Mouse (Mus musculus) lung, adult 2 months (tissue): Measurements from ENCODE around the gene Dlx6. TPM values are rescaled to one million over a fixed set of nuclear protein-coding genes. Genes with fewer than 3 reads are reported as not detected.

Experiments
- DNase-seq: peaks from one replicate; pipeline ENCODE4 v3.0.0; 2022
- H3K4me1 ChIP-seq: fragments of 200-500 bp; 2 replicates; pipeline ENCODE4 v1.6.1; 2011; ENCODE audit warnings: low read length; ENCODE audit not compliant: control insufficient read depth, insufficient read depth
- H3K4me3 ChIP-seq: fragments of 200-500 bp; replicated peaks from 2 replicates; pipeline ENCODE3; 2011; ENCODE audit warnings: low read depth, mild to moderate bottlenecking, control low read depth, low read length; ENCODE audit errors: extremely low read depth
- CTCF ChIP-seq: fragments of 200-500 bp; IDR thresholded peaks from 2 replicates; pipeline ENCODE4 v1.5.1; 2011; ENCODE audit warnings: mild to moderate bottlenecking, low read length, control low read depth; ENCODE audit not compliant: insufficient read depth
- POLR2A ChIP-seq: fragments of 200-500 bp; IDR thresholded peaks from 2 replicates; pipeline ENCODE4 v1.6.1; 2011; ENCODE audit warnings: low read depth, mild to moderate bottlenecking, control low read depth, low read length, borderline replicate concordance; ENCODE audit errors: extremely low read depth
- WGBS: fragments of 180-500 bp; shearing (Covaris S2); methylation state at CpG from one replicate; pipeline ENCODE4 v1.1.7; 2018; 5-methylcytosine and 5-hydroxymethylcytosine counted together
- polyA plus RNA-seq: library from polyadenylated mRNA; depleted of rRNA; stranded (reverse); fragments of >200 nt; gene quantifications from 2 replicates; pipeline ENCODE4 v1.2.3, GENCODE M21; 2012

The Dlx6 gene
- polyA plus RNA-seq, 1 experiment: not detected

DNA sequence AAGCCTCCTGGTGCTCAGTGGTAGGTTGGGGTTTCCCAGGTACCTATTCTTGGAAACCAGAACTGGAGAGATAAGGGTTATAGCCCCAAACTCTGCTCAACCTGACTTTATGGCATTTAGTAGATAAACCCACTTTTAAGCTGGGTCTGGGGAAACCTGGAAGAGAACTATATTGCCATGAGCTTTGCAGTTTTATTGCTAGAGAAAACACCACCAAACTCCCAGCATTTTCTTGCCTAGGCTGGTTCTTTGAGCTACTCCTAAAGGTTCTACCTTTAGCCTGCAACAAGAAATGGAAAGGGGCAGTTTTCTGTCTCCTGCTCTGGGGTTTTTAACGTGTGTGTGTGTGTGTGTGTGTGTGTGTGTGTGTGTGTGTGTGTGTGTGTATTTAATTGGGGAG lies 4.6 kb upstream of the Dlx6 start:
- no peak for DNase-seq
- Histone ChIP-seq H3K4me3 (no peak overlapping the region), H3K4me1 (0 out of 2 replicates have a peak, but pooled peaks cover 3% of the 10 kb centered on the region)
- whole genome bisulfite sequencing: 0% methylated on average over 1 of the region's 1 CpGs
- TF ChIP-seq POLR2A (no peak), CTCF (no peak)

DNA sequence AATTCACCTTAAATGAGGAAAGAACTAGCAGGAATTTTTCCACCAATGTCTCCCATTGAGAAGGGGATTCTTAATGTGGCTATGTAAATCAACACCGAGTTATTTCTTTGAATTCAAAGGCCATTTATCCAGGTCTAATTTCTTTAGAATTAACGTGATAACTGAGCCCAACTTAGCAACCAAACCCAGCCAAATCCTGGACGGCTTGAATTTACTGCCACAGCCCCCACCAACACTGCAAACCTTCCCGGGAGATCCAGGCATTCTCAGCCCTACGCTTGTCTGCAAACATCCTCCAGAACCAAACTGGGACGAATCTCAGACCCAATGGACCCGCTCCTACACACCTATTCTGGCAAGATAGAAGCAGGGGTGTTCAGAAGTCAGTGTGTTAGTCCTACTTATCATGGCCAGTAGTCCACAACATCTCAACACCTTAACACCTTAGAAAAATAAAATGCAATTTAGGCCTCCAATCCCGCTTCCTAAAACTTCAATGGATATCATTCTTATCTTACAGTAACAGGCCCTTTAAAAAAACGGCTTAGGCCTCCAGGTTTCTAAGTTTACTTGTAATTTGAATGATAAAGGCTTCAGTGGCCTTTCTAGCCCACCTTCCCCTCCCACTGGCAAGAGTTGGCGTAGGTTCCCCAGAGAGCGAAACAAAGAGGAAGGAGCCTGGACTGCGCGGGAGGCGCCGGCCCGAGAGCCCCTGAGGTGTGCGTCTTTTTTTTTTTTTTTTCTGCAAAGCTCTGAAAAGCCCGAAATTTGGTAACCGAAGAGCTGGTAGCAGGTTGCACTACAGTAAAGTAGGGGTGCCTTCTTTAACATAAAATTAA lies 3.8 kb upstream of the Dlx6 start:
- WGBS: 5% methylated on average over 19 of the region's 19 CpGs
- Histone ChIP-seq H3K4me1 (0 out of 2 replicates have a peak, but pooled peaks cover 3% of the 10 kb centered on the region), H3K4me3 (no peak overlapping the region)
- no peak for DNase-seq
- no peak for TF ChIP-seq POLR2A

DNA sequence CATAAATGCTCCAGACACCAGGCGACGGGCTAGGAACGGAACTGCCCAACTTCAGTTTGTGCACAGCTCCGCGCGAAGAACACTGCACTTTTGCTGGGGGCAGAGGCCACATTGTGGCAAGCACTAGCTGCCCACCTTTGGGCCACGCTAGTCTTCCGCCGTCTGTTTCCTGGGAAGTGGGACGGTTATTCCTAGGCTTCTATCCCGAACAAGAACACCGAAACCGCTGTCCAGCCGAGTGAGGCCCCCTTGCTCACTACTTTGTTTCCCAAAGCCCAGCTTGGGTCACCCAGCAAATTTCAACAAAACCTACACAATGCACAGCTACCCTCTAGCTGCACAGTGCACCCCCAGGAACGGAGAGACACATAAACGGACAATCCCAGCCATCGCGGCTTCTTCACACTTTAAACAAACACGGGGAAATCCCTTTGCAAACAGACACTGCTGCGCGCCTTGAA lies 3.2 kb upstream of the Dlx6 start:
- Histone ChIP-seq H3K4me1 (0 out of 2 replicates have a peak, but pooled peaks cover 3% of the 10 kb centered on the region), H3K4me3 (no peak overlapping the region)
- no peak for DNase-seq
- TF ChIP-seq CTCF (no peak), POLR2A (no peak)
- 2% methylated on average over 21 of the region's 21 CpGs for WGBS

DNA sequence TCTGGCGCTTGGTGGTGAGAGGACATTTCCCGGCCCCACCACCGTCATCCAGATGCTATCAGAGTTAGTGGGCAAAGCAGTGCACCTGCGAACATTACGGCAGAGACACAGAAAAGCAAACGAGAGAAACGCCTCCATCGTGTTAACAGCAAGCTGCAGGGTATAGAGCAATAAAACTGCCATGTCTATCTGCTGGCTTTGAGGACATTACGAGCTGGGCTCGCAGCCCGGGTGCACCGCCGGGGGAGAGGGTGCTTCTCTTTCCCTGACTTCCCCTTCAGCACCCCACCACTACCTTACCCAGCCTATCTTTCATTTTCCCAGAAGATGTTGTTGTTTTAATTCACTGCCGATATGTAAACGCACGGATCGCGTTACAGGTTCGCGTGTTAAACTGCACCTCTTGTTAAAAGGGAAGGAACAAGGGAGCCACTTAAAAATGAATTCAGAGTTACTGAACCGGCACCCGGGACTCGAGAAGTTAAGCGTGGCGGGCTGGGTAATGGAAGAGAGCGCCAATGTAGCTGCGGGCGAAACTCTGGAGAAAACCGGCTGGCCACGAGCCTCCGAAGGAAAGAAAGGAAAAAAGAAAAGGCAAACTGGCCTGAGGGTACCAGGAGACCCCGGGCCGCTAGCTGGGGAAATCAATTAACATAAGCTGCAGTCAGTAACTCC lies 2.6 kb upstream of the Dlx6 start:
- Histone ChIP-seq H3K4me1 (0 out of 2 replicates have a peak, but pooled peaks cover 3% of the 10 kb centered on the region), H3K4me3 (no peak overlapping the region)
- WGBS: 2% methylated on average over 33 of the region's 33 CpGs
- DNase-seq: no peak
- no peak for TF ChIP-seq POLR2A
- TF ChIP-seq CTCF: no peak

GRCm38 (mm10) chr6:6861086-6861797 lies 1.9 kb upstream of the Dlx6 start:
- no peak for DNase-seq
- Histone ChIP-seq H3K4me3 (no peak overlapping the region), H3K4me1 (0 out of 2 replicates have a peak, but pooled peaks cover 3% of the 10 kb centered on the region)
- WGBS: 4% methylated on average over 21 of the region's 21 CpGs
- TF ChIP-seq CTCF (no peak), POLR2A (no peak)

GRCm38 (mm10) chr6:6861798-6862428 lies 1.2 kb upstream of the Dlx6 start:
- 7% methylated on average over 11 of the region's 11 CpGs for WGBS

GRCm38 (mm10) chr6:6862611-6863010 lies 523 bp upstream of the Dlx6 start:
- Histone ChIP-seq H3K4me3 (no peak overlapping the region), H3K4me1 (0 out of 2 replicates have a peak, but pooled peaks cover 3% of the 10 kb centered on the region)
- TF ChIP-seq CTCF (no peak), POLR2A (no peak)
- 3% methylated on average over 23 of the region's 23 CpGs for WGBS
- DNase-seq: no peak

More at GRCm38 (mm10) chr6:6861798-6862428, 1.2 kb upstream of the Dlx6 start:
- TF ChIP-seq CTCF (no peak), POLR2A (no peak)
- DNase-seq: no peak
- Histone ChIP-seq H3K4me1 (0 out of 2 replicates have a peak, but pooled peaks cover 3% of the 10 kb centered on the region), H3K4me3 (no peak overlapping the region)

GRCm38 (mm10) chr6:6863955-6864354 lies 821 bp downstream of the Dlx6 start:
- DNase-seq: no peak
- TF ChIP-seq POLR2A (no peak), CTCF (no peak)
- 0 out of 2 replicates have a peak, but pooled peaks cover 3% of the 10 kb centered on the region for H3K4me1 ChIP-seq
- WGBS: 6% methylated on average over 19 of the region's 21 CpGs
- no peak overlapping the region for H3K4me3 ChIP-seq
